Mouse (Mus musculus): ENCODE measurements around the gene Rad9b.
A peak's percentile ranks its signal among the peaks of the same experiment; 100 is the strongest.

GRCm38 (mm10) chr5:122285029-122285766 lies 68.8 kb downstream of the Rad9b start:
- TF ChIP-seq EP300 (IDR thresholded peaks at IDR 0.05), result no peak
- TF ChIP-seq CTCF (IDR thresholded peaks at IDR 0.05), result peak; percentile 41

Data from lung, postnatal 0 days (tissue).